ENCODE assay signal across 8 mouse cellular contexts in genomic region chr5:45448676-45449075, GRCm38 (mm10). TPM values are rescaled to one million over a fixed set of nuclear protein-coding genes. Genes with fewer than 3 reads are reported as not detected.
DNase-seq lines count a peak whose midpoint lies in the region; ATAC-seq and TF ChIP-seq lines count a peak whose summit lies in the region.

No protein-coding gene starts in this region.

- H3K4me2 ChIP-seq in heart, embryonic 12.5 days, result peak overlapping the region; percentile 87
- H3K4me2 ChIP-seq in hindbrain, embryonic 12.5 days (replicated peaks), result peak overlapping the region; percentile 85
- H3K4me2 ChIP-seq in liver, embryonic 15.5 days, result peak overlapping the region; percentile 86

- H3K27ac ChIP-seq in heart, embryonic 12.5 days (ENCODE audit: poor library complexity, severe bottlenecking), result no peak overlapping the region
- no peak overlapping the region for H3K27ac ChIP-seq in cerebellum, adult 2 months (ENCODE audit: insufficient read depth, low read length)
- no peak overlapping the region for H3K27ac ChIP-seq in hindbrain, embryonic 12.5 days
- no peak overlapping the region for H3K27ac ChIP-seq in liver, embryonic 15.5 days (replicated peaks)

- peaks cover 10% of the 10 kb centered on the region for H3K4me1 ChIP-seq in heart, embryonic 12.5 days (replicated peaks)
- H3K4me1 ChIP-seq in cerebellum, adult 2 months (ENCODE audit: control insufficient read depth, insufficient read depth, low read length), result peaks cover 8% of the 10 kb centered on the region
- peaks cover 17% of the 10 kb centered on the region for H3K4me1 ChIP-seq in hindbrain, embryonic 12.5 days
- peaks cover 30% of the 10 kb centered on the region for H3K4me1 ChIP-seq in liver, embryonic 15.5 days (replicated peaks)

- H3K36me3 ChIP-seq in heart, embryonic 12.5 days, result peaks cover 15% of the 10 kb centered on the region
- H3K36me3 ChIP-seq in hindbrain, embryonic 12.5 days, result peaks cover 7% of the 10 kb centered on the region; the same call in 1 of the 2 replicates
- 0 out of 2 replicates have a peak, but pooled peaks cover 5% of the 10 kb centered on the region for H3K36me3 ChIP-seq in liver, embryonic 15.5 days (replicated peaks)

- peak overlapping the region; percentile 67 for H3K4me3 ChIP-seq in heart, embryonic 12.5 days
- peak overlapping the region; percentile 80 for H3K4me3 ChIP-seq in cerebellum, adult 2 months (replicated peaks; ENCODE audit: insufficient read depth, low read depth, low read length)
- peak overlapping the region; percentile 50; the same call in 1 of the 2 replicates for H3K4me3 ChIP-seq in hindbrain, embryonic 12.5 days
- H3K4me3 ChIP-seq in liver, embryonic 15.5 days (replicated peaks), result peak overlapping the region; percentile 63

- 0 out of 2 replicates have a peak overlapping the region, but pooled peaks have one; percentile 81 for H3K9ac ChIP-seq in heart, embryonic 12.5 days
- 0 out of 2 replicates have a peak overlapping the region, but pooled peaks have one; percentile 27 for H3K9ac ChIP-seq in hindbrain, embryonic 12.5 days
- no peak overlapping the region for H3K9ac ChIP-seq in liver, embryonic 15.5 days

- 46% methylated on average over 5 of the region's 5 CpGs for WGBS in heart, embryonic 12.5 days
- WGBS in cerebellum, adult 2 months, result 19% methylated on average over 5 of the region's 5 CpGs
- WGBS in hindbrain, embryonic 12.5 days, result 27% methylated on average over 5 of the region's 5 CpGs
- 49% methylated on average over 5 of the region's 5 CpGs for WGBS in liver, embryonic 15.5 days (ENCODE audit: insufficient replicate concordance)

- H3K27me3 ChIP-seq in heart, embryonic 12.5 days (replicated peaks), result 0 out of 2 replicates have a peak, but pooled peaks cover 6% of the 10 kb centered on the region
- H3K27me3 ChIP-seq in cerebellum, adult 2 months (ENCODE audit: control insufficient read depth, insufficient read depth, low read length), result no peaks in the 10 kb centered on the region
- no peaks in the 10 kb centered on the region for H3K27me3 ChIP-seq in hindbrain, embryonic 12.5 days
- no peaks in the 10 kb centered on the region for H3K27me3 ChIP-seq in liver, embryonic 15.5 days

- TF ChIP-seq CTCF in cerebellum, adult 2 months (IDR thresholded peaks at IDR 0.05; ENCODE audit: borderline replicate concordance, insufficient read depth, low read depth, low read length), result no peak

- no peak for DNase-seq in heart, adult 9 months (ENCODE audit: low spot score in 2 of 2)
- peak in 1 of 2 experiments; percentile 13 for DNase-seq in cerebellum, adult 2 months
- DNase-seq in left cerebral cortex, postnatal 14 days (ENCODE audit: low spot score in 2 of 2), result no peak
- no peak for DNase-seq in left cerebral cortex, adult 8-10 months (ENCODE audit: low spot score in 2 of 2)
- DNase-seq in right cerebral cortex, postnatal 10 days (ENCODE audit: low spot score in 2 of 2), result no peak

- no peaks in the 10 kb centered on the region for H3K9me3 ChIP-seq in heart, embryonic 12.5 days (replicated peaks)
- H3K9me3 ChIP-seq in hindbrain, embryonic 12.5 days (replicated peaks), result no peaks in the 10 kb centered on the region
- no peaks in the 10 kb centered on the region for H3K9me3 ChIP-seq in liver, embryonic 15.5 days (replicated peaks)

- TF ChIP-seq POLR2A in cerebellum, adult 2 months (IDR thresholded peaks at IDR 0.05; ENCODE audit: borderline replicate concordance, insufficient read depth, low read length), result no peak

- intact Hi-C loops in left cerebral cortex, postnatal 14 days (cut with DNase I), result no loop called here

- no peak for ATAC-seq in heart, embryonic 12.5 days (ENCODE audit: insufficient number of reproducible peaks, low FRiP score)
- ATAC-seq in hindbrain, embryonic 12.5 days (ENCODE audit: low FRiP score), result no peak
- no peak for ATAC-seq in liver, embryonic 15.5 days (ENCODE audit: insufficient read depth)

RNA-seq across cellular contexts. Expression of gene Qdpr, which starts 1.4 kb away (rescaled TPM):
- 83.9 and 89.1 TPM in 2 replicates for polyA plus RNA-seq in heart, embryonic 12.5 days (2016; fragmentation: Nextera tagmentation; extraction: Ambion mirVana)
- 454 and 593 TPM in 2 replicates for polyA plus RNA-seq in cerebellum, adult 2 months (2012; rRNA removed)
- polyA plus RNA-seq in hindbrain, embryonic 12.5 days (2016; fragmentation: Nextera tagmentation; extraction: Ambion mirVana), result 109 and 117 TPM in 2 replicates
- polyA plus RNA-seq in liver, embryonic 15.5 days (2015; fragmentation: Nextera tagmentation; extraction: Ambion mirVana), result 85.3 and 101 TPM in 2 replicates
- 10 to 100 TPM; 86.2 to 87.9 TPM for total RNA-seq in left cerebral cortex, postnatal 14 days (2021)
- 100 to 1,000 TPM; 198 to 242 (median 219) TPM for total RNA-seq in left cerebral cortex, adult 8-10 months (2022)

RNA-seq across cellular contexts. Expression of gene Clrn2, which starts 4.9 kb away (rescaled TPM):
- polyA plus RNA-seq in heart, embryonic 12.5 days (2016; fragmentation: Nextera tagmentation; extraction: Ambion mirVana), result not detected in 2 replicates
- polyA plus RNA-seq in cerebellum, adult 2 months (2012; rRNA removed), result not detected in 2 replicates
- polyA plus RNA-seq in hindbrain, embryonic 12.5 days (2016; fragmentation: Nextera tagmentation; extraction: Ambion mirVana), result 0.23 and 0.25 TPM in 2 replicates
- not detected in 2 replicates for polyA plus RNA-seq in liver, embryonic 15.5 days (2015; fragmentation: Nextera tagmentation; extraction: Ambion mirVana)
- under 1 TPM; 0.74 to 0.90 TPM for total RNA-seq in left cerebral cortex, postnatal 14 days (2021)
- 1 to 10 TPM in 1 of 4 experiments, under 1 TPM in 3; 0.40 to 1.1 (median 0.49) TPM for total RNA-seq in left cerebral cortex, adult 8-10 months (2022)

RNA-seq across cellular contexts. Expression of gene Lap3, which starts 44.5 kb away (rescaled TPM):
- polyA plus RNA-seq in heart, embryonic 12.5 days (2016; fragmentation: Nextera tagmentation; extraction: Ambion mirVana), result 72.5 and 73.7 TPM in 2 replicates
- polyA plus RNA-seq in cerebellum, adult 2 months (2012; rRNA removed), result 51.1 and 56.7 TPM in 2 replicates
- polyA plus RNA-seq in hindbrain, embryonic 12.5 days (2016; fragmentation: Nextera tagmentation; extraction: Ambion mirVana), result 57.3 and 58.8 TPM in 2 replicates
- polyA plus RNA-seq in liver, embryonic 15.5 days (2015; fragmentation: Nextera tagmentation; extraction: Ambion mirVana), result 37.3 and 39.1 TPM in 2 replicates
- 10 to 100 TPM; 40.0 to 41.9 TPM for total RNA-seq in left cerebral cortex, postnatal 14 days (2021)
- total RNA-seq in left cerebral cortex, adult 8-10 months (2022), result 10 to 100 TPM; 58.1 to 68.9 (median 63.5) TPM
